Mouse (Mus musculus) CH12.LX (cell line): ENCODE measurements around the gene Tigd3. TPM values are rescaled to one million over a fixed set of nuclear protein-coding genes. Genes with fewer than 3 reads are reported as not detected.

ENCODE experiments used
- DNase-seq: peaks from one replicate; pipeline ENCODE4 v3.0.0-alpha.2; 2013; ENCODE audit errors: extremely low read depth
- H3K27ac ChIP-seq: 2 replicates; pipeline ENCODE4 v1.5.1; 2012; ENCODE audit warnings: low read depth, mild to moderate bottlenecking, control low read depth, moderate library complexity; ENCODE audit not compliant: insufficient read depth
- H3K27me3 ChIP-seq: replicated peaks from 2 replicates; pipeline ENCODE3; 2012; ENCODE audit warnings: inconsistent platforms
- H3K36me3 ChIP-seq, 2 experiments: replicated peaks in 1 of 2; 2 replicates each; pipeline versions ENCODE3 to v1.6.1; 2012; ENCODE audit warnings: inconsistent platforms in 1 of 2, low read length in 1 of 2, mild to moderate bottlenecking in 1 of 2, mixed read lengths in 1 of 2, moderate library complexity in 1 of 2; ENCODE audit not compliant: control insufficient read depth in 1 of 2, insufficient read depth in 1 of 2
- H3K4me1 ChIP-seq, 2 experiments: 2 replicates each; pipeline ENCODE4 v1.6.1; 2012; ENCODE audit warnings: inconsistent platforms in 1 of 2, moderate library complexity in 1 of 2; ENCODE audit not compliant: insufficient read depth in 2 of 2, control insufficient read depth in 1 of 2
- H3K4me2 ChIP-seq: 2 replicates; pipeline ENCODE4 v1.6.1; 2012; ENCODE audit warnings: low read depth, mild to moderate bottlenecking, control low read depth; ENCODE audit not compliant: poor library complexity, insufficient read depth, severe bottlenecking
- H3K4me3 ChIP-seq, 3 experiments: fragments of 150-350 bp in 1 of 3; sonication (generic) in 1 of 3; replicated peaks in 1 of 3; 2 replicates each; pipeline versions ENCODE3 to v1.5.1; 2011 to 2012; ENCODE audit warnings: low read depth in 2 of 3, low read length in 2 of 3, mild to moderate bottlenecking in 2 of 3, moderate library complexity in 2 of 3, control low read depth in 1 of 3, improper control_type of control experiment in 1 of 3, inconsistent platforms in 1 of 3, mixed read lengths in 1 of 3; ENCODE audit not compliant: poor library complexity in 1 of 3
- H3K79me2 ChIP-seq: replicated peaks from 2 replicates; pipeline ENCODE4 v1.6.1; 2012; ENCODE audit warnings: mild to moderate bottlenecking, moderate library complexity; ENCODE audit not compliant: control insufficient read depth, poor library complexity, insufficient read depth, severe bottlenecking; ENCODE audit errors: extremely low read depth
- H3K9ac ChIP-seq: 2 replicates; pipeline ENCODE4 v1.6.1; 2012; ENCODE audit warnings: low read depth, mild to moderate bottlenecking, control low read depth, moderate library complexity; ENCODE audit not compliant: insufficient read depth
- H3K9me3 ChIP-seq: replicated peaks from 2 replicates; pipeline ENCODE3; 2012; ENCODE audit warnings: low read length, inconsistent platforms, mixed read lengths
- BHLHE40 ChIP-seq: IDR thresholded peaks from 2 replicates; pipeline ENCODE4 v1.6.1; 2011; ENCODE audit warnings: mild to moderate bottlenecking, low read depth, low read length, improper control_type of control experiment
- CHD1 ChIP-seq: IDR thresholded peaks from 2 replicates; pipeline ENCODE4 v1.6.1; 2012; ENCODE audit warnings: low read depth, low read length, improper control_type of control experiment, inconsistent platforms
- CHD2 ChIP-seq: IDR thresholded peaks from 2 replicates; pipeline ENCODE4 v1.6.1; 2011; ENCODE audit warnings: low read length, improper control_type of control experiment
- CTCF ChIP-seq, 2 experiments: IDR thresholded peaks in 1 of 2; conservative IDR thresholded peaks in 1 of 2; 2 replicates each; pipeline ENCODE4 v1.5.1; 2011 to 2012; ENCODE audit warnings: low read depth in 2 of 2, low read length in 2 of 2, improper control_type of control experiment in 1 of 2, inconsistent platforms in 1 of 2, mild to moderate bottlenecking in 1 of 2, moderate library complexity in 1 of 2
- ELF1 ChIP-seq: IDR thresholded peaks from 2 replicates; pipeline ENCODE4 v1.6.1; 2014; ENCODE audit warnings: low read depth, mild to moderate bottlenecking, inconsistent platforms, low read length, improper control_type of control experiment
- ETS1 ChIP-seq: conservative IDR thresholded peaks from 2 replicates; pipeline ENCODE4 v1.6.1; 2012; ENCODE audit warnings: low read depth, mild to moderate bottlenecking, inconsistent platforms, low read length, improper control_type of control experiment, moderate library complexity
- HCFC1 ChIP-seq: IDR thresholded peaks from 2 replicates; pipeline ENCODE4 v1.6.1; 2012; ENCODE audit warnings: low read depth, mild to moderate bottlenecking, inconsistent platforms, low read length, improper control_type of control experiment
- IRF4 ChIP-seq: IDR thresholded peaks from 2 replicates; pipeline ENCODE4 v1.6.1; 2014; ENCODE audit warnings: low read depth, mild to moderate bottlenecking, inconsistent platforms, low read length, improper control_type of control experiment
- JUN ChIP-seq: IDR thresholded peaks from 2 replicates; pipeline ENCODE4 v1.6.1; 2011; ENCODE audit warnings: low read depth, mild to moderate bottlenecking, low read length, improper control_type of control experiment, moderate library complexity; ENCODE audit not compliant: insufficient read depth
- JUND ChIP-seq: conservative IDR thresholded peaks from 2 replicates; pipeline ENCODE4 v1.6.1; 2011; ENCODE audit warnings: low read depth, low read length, improper control_type of control experiment
- MAFK ChIP-seq: IDR thresholded peaks from 2 replicates; pipeline ENCODE4 v1.6.1; 2011; ENCODE audit warnings: low read length, improper control_type of control experiment; ENCODE audit not compliant: insufficient replicate concordance
- MAX ChIP-seq: IDR thresholded peaks from 2 replicates; pipeline ENCODE4 v1.6.1; 2011; ENCODE audit warnings: low read length, improper control_type of control experiment
- MAZ ChIP-seq: IDR thresholded peaks from 2 replicates; pipeline ENCODE4 v1.6.1; 2012; ENCODE audit warnings: low read depth, mild to moderate bottlenecking, inconsistent platforms, low read length, improper control_type of control experiment, moderate library complexity
- MXI1 ChIP-seq: IDR thresholded peaks from 2 replicates; pipeline ENCODE4 v1.6.1; 2011; ENCODE audit warnings: mild to moderate bottlenecking, low read depth, low read length, improper control_type of control experiment
- MYC ChIP-seq: IDR thresholded peaks from 2 replicates; pipeline ENCODE4 v1.6.1; 2011; ENCODE audit warnings: low read depth, mild to moderate bottlenecking, improper control_type of control experiment, low read length
- NELFE ChIP-seq: IDR thresholded peaks from 2 replicates; pipeline ENCODE4 v1.6.1; 2011; ENCODE audit warnings: low read depth, low read length, improper control_type of control experiment
- NRF1 ChIP-seq: IDR thresholded peaks from 2 replicates; pipeline ENCODE4 v1.6.1; 2014; ENCODE audit warnings: low read depth, mild to moderate bottlenecking, inconsistent platforms, low read length, improper control_type of control experiment, moderate library complexity
- PAX5 ChIP-seq: IDR thresholded peaks from 2 replicates; pipeline ENCODE4 v1.6.1; 2012; ENCODE audit warnings: low read length, inconsistent platforms, mixed read lengths
- POLR2AphosphoS2 ChIP-seq: IDR thresholded peaks from 2 replicates; pipeline ENCODE4 v1.6.1; 2011; ENCODE audit warnings: low read depth, low read length, improper control_type of control experiment
- RCOR1 ChIP-seq: conservative IDR thresholded peaks from 2 replicates; pipeline ENCODE4 v1.6.1; 2012; ENCODE audit warnings: low read depth, mild to moderate bottlenecking, inconsistent platforms, low read length, improper control_type of control experiment
- SIN3A ChIP-seq: IDR thresholded peaks from 2 replicates; pipeline ENCODE4 v1.6.1; 2012; ENCODE audit warnings: low read length, improper control_type of control experiment, inconsistent platforms
- TBP ChIP-seq: conservative IDR thresholded peaks from 2 replicates; pipeline ENCODE4 v1.6.1; 2011; ENCODE audit warnings: low read depth, low read length, improper control_type of control experiment
- TCF12 ChIP-seq: IDR thresholded peaks from 2 replicates; pipeline ENCODE4 v1.6.1; 2014; ENCODE audit warnings: low read depth, mild to moderate bottlenecking, inconsistent platforms, low read length, improper control_type of control experiment
- UBTF ChIP-seq: IDR thresholded peaks from 2 replicates; pipeline ENCODE4 v1.6.1; 2012; ENCODE audit warnings: low read depth, mild to moderate bottlenecking, inconsistent platforms, low read length, improper control_type of control experiment, moderate library complexity
- USF2 ChIP-seq: conservative IDR thresholded peaks from 2 replicates; pipeline ENCODE4 v1.6.1; 2011; ENCODE audit warnings: low read depth, low read length, improper control_type of control experiment
- ZC3H11A ChIP-seq: IDR thresholded peaks from 2 replicates; pipeline ENCODE4 v1.6.1; 2012; ENCODE audit warnings: low read depth, mild to moderate bottlenecking, inconsistent platforms, low read length, improper control_type of control experiment
- ZKSCAN1 ChIP-seq: IDR thresholded peaks from 2 replicates; pipeline ENCODE4 v1.6.1; 2012; ENCODE audit warnings: low read depth, inconsistent platforms, low read length, improper control_type of control experiment, borderline replicate concordance
- ZMIZ1 ChIP-seq: IDR thresholded peaks from 2 replicates; pipeline ENCODE4 v1.6.1; 2012; ENCODE audit warnings: low read depth, mild to moderate bottlenecking, inconsistent platforms, low read length, improper control_type of control experiment
- ZNF384 ChIP-seq: IDR thresholded peaks from 2 replicates; pipeline ENCODE4 v1.6.1; 2012; ENCODE audit warnings: low read depth, low read length, improper control_type of control experiment, inconsistent platforms
- dilution Hi-C: fragments of 300-500 bp; cut with MboI; formaldehyde crosslinking; loops from 2 replicates; pipeline ENCODE4 v1.14.3; 2020; ENCODE audit warnings: low sequenced_read_pairs; ENCODE audit not compliant: extremely low pct_unique_long_range_greater_than_20kb, extremely low pct_ligation_motif_present
- in situ Hi-C: fragments of 300-500 bp; cut with MboI; formaldehyde crosslinking; loops from 3 replicates; pipeline ENCODE4 v1.14.3; 2019; ENCODE audit warnings: low sequenced_read_pairs, low pct_ligation_motif_present, low pct_unique_long_range_greater_than_20kb, mixed read lengths
- polyA plus RNA-seq: library from polyadenylated mRNA; unstranded; fragments of >175 nt; gene quantifications from 2 replicates; pipeline ENCODE4 v1.2.1, GENCODE M21; 2012; ENCODE audit warnings: low read depth; ENCODE audit not compliant: insufficient read length
- total RNA-seq, 2 experiments: library from RNA; depleted of rRNA; stranded (reverse); fragments of 300-350 nt in 1 of 2; fragments of >200 nt in 1 of 2; gene quantifications; 2 replicates each; pipeline ENCODE4 v1.2.3; 2012 to 2014

The Tigd3 gene
- total and polyA plus RNA-seq, 3 experiments = 0.67 to 1.6 (median 1.4) TPM

DNA sequence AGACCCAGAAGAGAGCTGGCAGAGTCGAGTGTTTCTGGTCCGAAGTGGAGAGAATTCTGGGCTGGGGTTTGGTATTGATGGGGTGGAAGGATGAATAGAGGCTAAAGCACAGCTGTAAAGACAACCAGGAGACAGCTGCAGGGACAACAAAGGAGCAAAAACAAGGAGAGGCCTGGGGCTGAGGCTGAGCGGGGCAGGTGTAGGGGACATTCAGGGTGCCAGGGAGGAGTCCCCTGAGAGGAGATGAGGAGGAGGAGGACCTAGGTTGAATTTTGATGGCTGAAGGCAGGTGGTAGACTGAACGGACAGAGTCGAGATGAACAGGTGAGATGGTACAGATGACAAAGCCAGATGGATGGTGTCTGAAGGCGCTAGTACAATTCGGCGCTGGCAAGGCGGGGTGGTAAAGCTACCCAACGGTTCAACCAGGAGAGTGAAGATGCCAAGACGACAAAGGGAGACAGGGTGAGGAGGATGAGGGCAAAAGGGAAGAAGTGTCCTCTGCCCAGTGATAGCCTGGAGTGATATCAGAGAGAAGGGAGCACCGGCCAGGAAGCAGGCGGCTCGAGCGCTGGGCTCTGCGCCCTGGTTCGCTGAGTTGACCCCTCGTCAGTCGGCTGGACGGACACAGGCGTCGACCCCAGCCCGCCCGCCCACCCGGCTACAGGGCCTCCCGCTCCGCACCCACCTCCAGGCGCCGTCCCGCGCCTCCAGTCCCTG lies 507 bp downstream of the Tigd3 start:
- in situ Hi-C loops (no loop called here), dilution Hi-C loops (no loop called here)
- H3K4me2 ChIP-seq = peak overlapping the region; percentile 45
- no peak for DNase-seq
- H3K4me3 ChIP-seq = peak overlapping the region in 2 of 3 experiments; percentile 40 to 49
- peaks cover 2 to 21% of the 10 kb centered on the region in 2 experiments; a peak in 2 of 4 replicates for H3K4me1 ChIP-seq
- no peaks in the 10 kb centered on the region for H3K27me3 ChIP-seq
- H3K36me3 ChIP-seq = peaks cover 15 to 59% of the 10 kb centered on the region in 2 experiments
- H3K27ac ChIP-seq = no peak overlapping the region
- H3K79me2 ChIP-seq = no peaks in the 10 kb centered on the region
- H3K9ac ChIP-seq = peak overlapping the region; percentile 75
- no peaks in the 10 kb centered on the region for H3K9me3 ChIP-seq
- TF ChIP-seq POLR2AphosphoS2 (no peak), ZKSCAN1 (no peak), ZMIZ1 (no peak), UBTF (no peak), ZNF384 (no peak), HCFC1 (no peak), SIN3A (no peak), CHD2 (no peak), TCF12 (no peak), MXI1 (no peak), ELF1 (no peak), JUN (no peak), USF2 (no peak), JUND (no peak), MAFK (no peak), NRF1 (no peak)

DNA sequence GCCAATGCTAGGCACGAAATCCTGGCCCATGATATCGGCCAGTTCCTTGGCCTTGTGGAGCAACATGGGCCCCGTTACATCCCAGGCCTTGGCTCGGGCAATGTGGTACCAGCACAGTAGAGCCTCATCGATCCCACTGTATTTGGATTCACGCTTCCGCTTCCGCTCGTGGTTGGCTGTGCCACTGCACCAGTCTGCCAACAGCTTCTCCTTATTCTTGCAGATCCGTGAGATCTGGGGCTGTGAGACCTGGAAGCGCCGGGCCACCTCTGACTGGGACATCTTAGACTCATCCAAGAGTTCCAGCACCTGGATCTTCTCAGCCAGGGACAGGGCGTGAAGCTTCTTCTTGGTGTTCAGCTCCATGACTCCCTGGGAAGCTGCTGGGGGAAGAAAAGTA lies 1.2 kb downstream of the Tigd3 start:
- Histone ChIP-seq H3K4me3 (no peak overlapping the region), H3K4me2 (no peak overlapping the region), H3K9ac (no peak overlapping the region), H3K27me3 (no peaks in the 10 kb centered on the region), H3K9me3 (no peaks in the 10 kb centered on the region), H3K36me3 (peaks cover 10 to 59% of the 10 kb centered on the region in 2 experiments), H3K27ac (no peak overlapping the region), H3K4me1 (peaks cover 2 to 17% of the 10 kb centered on the region in 2 experiments; a peak in 2 of 4 replicates), H3K79me2 (no peaks in the 10 kb centered on the region)
- in situ Hi-C loops (no loop called here), dilution Hi-C loops (no loop called here)
- DNase-seq = no peak
- TF ChIP-seq IRF4 = no peak
- TF ChIP-seq MAZ = no peak
- no peak for TF ChIP-seq HCFC1
- TF ChIP-seq TBP = no peak
- no peak for TF ChIP-seq TCF12
- no peak for TF ChIP-seq CHD1
- TF ChIP-seq BHLHE40 = no peak
- TF ChIP-seq SIN3A = no peak
- TF ChIP-seq ZMIZ1 = no peak
- TF ChIP-seq CTCF (conservative IDR thresholded peaks at IDR 0.05 in 1 of 2, IDR thresholded peaks at IDR 0.05 in 1 of 2; ENCODE audit: low read depth in 2 of 2, low read length in 2 of 2) = no peak
- no peak for TF ChIP-seq PAX5
- no peak for TF ChIP-seq MYC
- no peak for TF ChIP-seq NELFE
- no peak for TF ChIP-seq RCOR1
- TF ChIP-seq USF2 = no peak
- TF ChIP-seq ETS1 = no peak
- no peak for TF ChIP-seq MAX
- no peak for TF ChIP-seq ZC3H11A
- TF ChIP-seq ZNF384 = no peak
